Mouse (Mus musculus): ENCODE results near the gene Ptprj. TPM values are rescaled to one million over a fixed set of nuclear protein-coding genes. Genes with fewer than 3 reads are reported as not detected.
A peak's percentile ranks its signal among the peaks of the same experiment; 100 is the strongest.

Gene Ptprj
- polyA plus RNA-seq, 1 experiment from 2014 or later: 5.8 TPM

DNA sequence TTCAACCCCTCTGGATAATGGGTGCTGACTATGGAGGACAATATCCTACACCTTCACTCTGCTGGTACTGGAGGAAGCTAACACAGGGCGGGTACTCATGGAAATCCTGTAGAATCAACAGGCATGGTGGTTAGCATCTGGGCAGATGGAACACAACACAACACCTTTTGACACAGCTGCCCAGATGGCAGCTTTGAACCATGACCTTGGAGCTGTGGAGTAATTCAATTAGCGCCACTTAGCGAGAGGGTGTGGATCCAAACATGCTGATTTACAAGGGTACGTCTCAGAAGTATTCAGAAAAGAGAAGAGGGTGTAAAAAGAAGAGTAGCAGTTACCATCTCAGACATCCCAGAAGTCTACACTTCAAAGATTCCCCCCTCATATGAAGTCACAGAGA is 25.6 kb downstream of the Ptprj start:
- Histone ChIP-seq H3K27ac (replicated peaks) (no peak overlapping the region), H3K27me3 (replicated peaks) (no peaks in the 10 kb centered on the region), H3K4me2 (no peak overlapping the region), H3K4me3 (replicated peaks) (no peak overlapping the region), H3K9ac (replicated peaks) (no peak overlapping the region), H3K4me1 (peaks cover 14% of the 10 kb centered on the region), H3K36me3 (no peaks in the 10 kb centered on the region), H3K9me3 (replicated peaks) (no peaks in the 10 kb centered on the region)
- no peak for ATAC-seq (ENCODE audit: low FRiP score)
- WGBS: 79% methylated on average over 4 of the region's 4 CpGs

DNA sequence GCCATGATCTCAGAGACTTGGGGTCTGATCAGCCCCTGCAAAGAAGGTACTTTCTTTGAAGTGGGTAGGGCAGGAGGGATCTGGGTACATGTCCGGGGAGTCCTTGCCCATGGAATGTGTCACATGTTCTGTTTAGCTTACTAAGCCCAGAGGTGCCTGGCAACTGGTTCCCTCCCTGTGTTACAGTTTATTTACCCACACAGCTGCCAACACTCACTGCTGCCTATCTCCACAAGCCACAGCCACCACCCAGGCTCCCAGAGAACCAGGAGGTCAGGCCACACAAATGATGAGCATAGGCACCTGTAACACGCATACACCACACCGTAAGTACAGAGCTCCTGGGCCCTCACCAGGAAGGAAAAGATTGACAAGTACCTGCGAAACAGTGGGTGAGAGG is 26.6 kb downstream of the Ptprj start:
- Histone ChIP-seq H3K4me3 (replicated peaks) (no peak overlapping the region), H3K36me3 (no peaks in the 10 kb centered on the region), H3K4me2 (no peak overlapping the region), H3K4me1 (peaks cover 22% of the 10 kb centered on the region), H3K9ac (replicated peaks) (no peak overlapping the region), H3K27ac (replicated peaks) (no peak overlapping the region), H3K27me3 (replicated peaks) (no peaks in the 10 kb centered on the region), H3K9me3 (replicated peaks) (no peaks in the 10 kb centered on the region)
- WGBS: 92% methylated on average over 4 of the region's 4 CpGs
- no peak for ATAC-seq (ENCODE audit: low FRiP score)

DNA sequence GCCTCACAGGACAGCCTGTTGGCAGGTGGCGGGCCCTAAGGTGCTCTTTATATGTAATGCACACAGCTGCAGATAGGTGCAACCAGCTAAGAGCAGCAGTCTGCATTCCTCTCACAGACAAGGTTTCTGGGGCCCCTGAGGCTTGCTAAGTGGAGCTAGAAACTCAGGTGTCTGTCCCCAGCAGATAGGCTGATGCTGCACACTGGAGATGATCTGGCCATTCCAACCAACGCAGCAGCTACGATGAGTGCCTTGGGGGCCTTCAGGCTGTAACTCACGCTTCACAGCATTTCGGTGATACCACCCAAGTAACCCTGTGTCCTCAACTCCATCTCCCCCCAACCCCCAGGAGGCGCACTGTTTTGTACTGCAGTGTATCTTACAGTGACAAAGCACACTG is 29.8 kb downstream of the Ptprj start:
- H3K4me2 ChIP-seq: no peak overlapping the region
- H3K4me3 ChIP-seq (replicated peaks): no peak overlapping the region
- H3K9ac ChIP-seq (replicated peaks): no peak overlapping the region
- no peaks in the 10 kb centered on the region for H3K27me3 ChIP-seq (replicated peaks)
- 0 out of 2 replicates have a peak, but pooled peaks have one; percentile 45 for ATAC-seq (ENCODE audit: low FRiP score)
- WGBS: 71% methylated on average over 6 of the region's 6 CpGs
- peak overlapping the region; percentile 33; the same call in 1 of the 2 replicates for H3K27ac ChIP-seq (replicated peaks)
- H3K4me1 ChIP-seq: peaks cover 40% of the 10 kb centered on the region
- no peaks in the 10 kb centered on the region for H3K36me3 ChIP-seq
- no peaks in the 10 kb centered on the region for H3K9me3 ChIP-seq (replicated peaks)

DNA sequence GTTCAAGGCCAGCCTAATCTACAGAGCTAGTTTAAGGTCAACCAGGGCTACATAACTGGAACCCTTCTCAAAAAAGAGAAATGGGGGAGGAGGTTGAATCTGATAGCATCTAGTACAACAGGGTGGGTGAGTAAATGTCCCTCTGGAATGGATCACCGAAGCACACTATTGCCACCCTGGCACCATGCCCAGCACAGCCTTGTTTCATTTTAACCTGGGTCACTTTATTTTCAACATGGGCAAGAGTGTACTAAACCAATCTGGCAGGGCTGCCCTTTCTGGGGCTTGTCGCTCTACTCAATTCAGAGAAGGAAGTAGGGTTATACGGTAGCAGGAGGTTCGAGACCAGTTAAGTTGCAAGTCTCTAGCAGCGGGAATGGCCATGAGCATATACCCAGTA is 31.9 kb downstream of the Ptprj start:
- Histone ChIP-seq H3K9ac (replicated peaks) (no peak overlapping the region), H3K4me1 (peaks cover 47% of the 10 kb centered on the region), H3K27ac (replicated peaks) (no peak overlapping the region), H3K27me3 (replicated peaks) (no peaks in the 10 kb centered on the region), H3K4me3 (replicated peaks) (no peak overlapping the region), H3K4me2 (no peak overlapping the region), H3K36me3 (no peaks in the 10 kb centered on the region), H3K9me3 (replicated peaks) (no peaks in the 10 kb centered on the region)
- 84% methylated on average over 5 of the region's 5 CpGs for WGBS
- no peak for ATAC-seq (ENCODE audit: low FRiP score)

DNA sequence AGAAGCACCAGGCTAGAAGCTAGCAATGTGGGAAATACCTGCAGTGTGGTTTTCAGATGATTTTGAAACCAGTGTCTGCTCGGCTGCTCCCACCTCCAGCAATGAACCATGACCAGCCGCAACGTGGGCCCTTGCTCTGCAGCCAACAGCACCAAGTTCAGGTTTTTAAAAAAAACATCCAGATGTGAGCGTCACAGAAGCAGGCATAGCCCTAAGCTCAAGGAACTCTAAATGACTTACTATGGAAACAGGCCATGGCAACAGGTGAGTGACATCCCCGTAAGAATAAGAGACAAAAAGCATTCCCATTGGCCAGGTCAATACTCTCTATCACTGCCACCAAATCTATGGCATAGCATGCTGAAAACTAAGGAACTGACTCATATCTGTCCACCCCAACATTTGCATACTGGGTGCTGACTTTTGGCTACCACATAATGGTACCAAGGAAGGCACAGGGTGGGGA is 33.3 kb downstream of the Ptprj start:
- no peaks in the 10 kb centered on the region for H3K9me3 ChIP-seq (replicated peaks)
- ATAC-seq (ENCODE audit: low FRiP score): no peak
- H3K4me1 ChIP-seq: peaks cover 50% of the 10 kb centered on the region
- no peak overlapping the region for H3K4me3 ChIP-seq (replicated peaks)
- 91% methylated on average over 5 of the region's 5 CpGs for WGBS
- no peak overlapping the region for H3K9ac ChIP-seq (replicated peaks)
- no peak overlapping the region for H3K27ac ChIP-seq (replicated peaks)
- no peaks in the 10 kb centered on the region for H3K27me3 ChIP-seq (replicated peaks)
- no peak overlapping the region for H3K4me2 ChIP-seq
- H3K36me3 ChIP-seq: no peaks in the 10 kb centered on the region

DNA sequence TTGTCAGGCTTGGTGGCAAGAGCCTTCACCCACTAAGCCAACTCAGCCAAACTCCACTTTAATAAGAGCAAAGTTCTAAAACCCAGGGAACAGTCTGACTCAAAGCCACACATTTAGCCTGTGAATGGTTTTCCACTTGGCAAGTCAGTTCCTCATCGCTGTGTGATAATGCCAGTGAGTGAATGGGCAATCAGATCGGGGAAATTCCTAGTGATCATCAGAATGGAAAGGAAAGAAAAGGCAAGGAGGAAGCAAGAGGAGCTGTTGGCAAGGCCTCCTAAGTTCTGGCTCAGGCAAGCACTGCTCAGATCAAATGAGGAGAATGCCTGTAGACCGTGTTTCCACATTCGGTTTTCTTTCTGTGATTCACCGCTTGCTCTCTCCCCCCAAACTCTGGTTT is 35.2 kb downstream of the Ptprj start:
- Histone ChIP-seq H3K4me1 (peaks cover 39% of the 10 kb centered on the region), H3K4me2 (no peak overlapping the region), H3K9me3 (replicated peaks) (no peaks in the 10 kb centered on the region), H3K27me3 (replicated peaks) (no peaks in the 10 kb centered on the region), H3K27ac (replicated peaks) (peak overlapping the region; percentile 41; the same call in 1 of the 2 replicates), H3K36me3 (no peaks in the 10 kb centered on the region), H3K4me3 (replicated peaks) (no peak overlapping the region), H3K9ac (replicated peaks) (no peak overlapping the region)
- ATAC-seq (ENCODE audit: low FRiP score): no peak
- 52% methylated on average over 5 of the region's 5 CpGs for WGBS

DNA sequence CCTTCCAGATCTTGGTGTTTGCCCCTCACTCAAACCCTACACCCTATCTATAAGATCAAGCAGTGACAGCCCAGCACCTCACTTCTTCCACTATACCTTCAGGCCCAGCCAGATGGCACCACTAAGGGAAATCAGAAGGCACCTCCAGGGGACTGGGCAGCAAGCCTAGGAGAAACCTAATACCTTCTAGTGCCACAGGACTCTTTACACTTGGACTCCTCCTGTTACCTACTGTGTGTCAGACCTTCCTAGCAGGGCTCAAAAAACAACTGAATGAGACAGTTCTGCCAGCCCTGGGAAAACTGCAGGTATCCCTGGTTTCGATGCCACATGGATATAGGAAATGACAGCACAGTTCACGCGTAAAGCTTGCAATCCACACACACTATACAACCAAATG is 36.5 kb downstream of the Ptprj start:
- Histone ChIP-seq H3K4me1 (peaks cover 28% of the 10 kb centered on the region; the same call in 1 of the 2 replicates), H3K27me3 (replicated peaks) (no peaks in the 10 kb centered on the region), H3K9me3 (replicated peaks) (no peaks in the 10 kb centered on the region), H3K4me3 (replicated peaks) (no peak overlapping the region), H3K9ac (replicated peaks) (no peak overlapping the region), H3K27ac (replicated peaks) (no peak overlapping the region), H3K36me3 (no peaks in the 10 kb centered on the region), H3K4me2 (no peak overlapping the region)
- WGBS: 94% methylated on average over 3 of the region's 3 CpGs
- no peak for ATAC-seq (ENCODE audit: low FRiP score)

DNA sequence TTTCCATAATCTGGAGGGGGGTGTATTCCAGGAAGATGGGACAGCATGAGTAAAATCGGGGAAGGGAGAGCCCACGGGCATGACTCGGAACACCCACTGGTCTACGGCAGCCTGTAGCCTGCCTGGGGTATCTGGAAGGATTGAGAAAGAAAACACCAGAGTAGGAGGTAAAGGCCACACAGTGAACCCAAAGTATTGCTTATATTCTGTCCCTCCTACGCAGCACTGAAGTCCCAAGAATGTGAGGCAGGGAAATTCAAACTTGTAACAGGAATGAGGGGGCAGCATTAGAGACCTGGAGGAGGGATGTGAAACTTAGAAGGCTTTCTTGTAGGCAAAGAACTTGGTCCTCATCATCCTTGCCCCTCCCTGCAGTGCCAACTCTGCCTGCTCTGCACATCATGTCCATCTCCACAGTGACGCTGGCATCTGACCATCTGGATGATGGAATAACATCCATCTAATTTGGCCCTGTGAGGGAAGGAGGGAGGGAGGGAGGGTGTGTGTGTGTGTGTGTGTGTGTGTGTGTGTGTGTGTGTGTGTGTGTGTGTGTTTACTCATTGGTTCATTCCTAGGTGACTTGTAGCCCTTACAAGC is 37.2 kb downstream of the Ptprj start:
- WGBS: 91% methylated on average over 6 of the region's 6 CpGs
- H3K27ac ChIP-seq (replicated peaks): no peak overlapping the region
- H3K4me2 ChIP-seq: no peak overlapping the region
- H3K9me3 ChIP-seq (replicated peaks): no peaks in the 10 kb centered on the region
- H3K27me3 ChIP-seq (replicated peaks): no peaks in the 10 kb centered on the region
- H3K4me3 ChIP-seq (replicated peaks): no peak overlapping the region
- no peaks in the 10 kb centered on the region for H3K36me3 ChIP-seq
- no peak overlapping the region for H3K9ac ChIP-seq (replicated peaks)
- H3K4me1 ChIP-seq: peaks cover 28% of the 10 kb centered on the region; the same call in 1 of the 2 replicates
- no peak for ATAC-seq (ENCODE audit: low FRiP score)

DNA sequence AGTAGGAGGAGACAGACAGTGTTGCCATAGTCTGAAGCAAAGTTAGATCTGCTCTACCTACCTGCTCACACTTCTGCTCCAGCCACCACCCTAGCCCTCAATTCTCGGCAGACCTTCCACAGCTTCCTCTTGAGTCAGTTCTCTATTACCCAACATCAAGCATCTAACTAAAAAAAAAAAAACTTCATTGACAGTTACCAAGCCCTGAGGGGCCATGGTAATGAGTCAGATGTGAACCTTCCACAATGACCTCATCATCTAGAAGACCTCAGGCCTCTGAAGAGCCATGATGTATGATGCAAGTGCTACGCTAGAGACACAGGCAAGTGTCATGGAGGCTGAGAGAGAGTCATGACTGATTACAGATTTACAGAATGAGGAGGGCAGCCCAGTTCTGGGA is 37.8 kb downstream of the Ptprj start:
- WGBS: 93% methylated on average over 2 of the region's 2 CpGs
- H3K4me3 ChIP-seq (replicated peaks): no peak overlapping the region
- no peak overlapping the region for H3K4me2 ChIP-seq
- H3K9ac ChIP-seq (replicated peaks): no peak overlapping the region
- no peaks in the 10 kb centered on the region for H3K27me3 ChIP-seq (replicated peaks)
- H3K36me3 ChIP-seq: no peaks in the 10 kb centered on the region
- ATAC-seq (ENCODE audit: low FRiP score): no peak
- peaks cover 31% of the 10 kb centered on the region; the same call in 1 of the 2 replicates for H3K4me1 ChIP-seq
- no peak overlapping the region for H3K27ac ChIP-seq (replicated peaks)
- H3K9me3 ChIP-seq (replicated peaks): no peaks in the 10 kb centered on the region

DNA sequence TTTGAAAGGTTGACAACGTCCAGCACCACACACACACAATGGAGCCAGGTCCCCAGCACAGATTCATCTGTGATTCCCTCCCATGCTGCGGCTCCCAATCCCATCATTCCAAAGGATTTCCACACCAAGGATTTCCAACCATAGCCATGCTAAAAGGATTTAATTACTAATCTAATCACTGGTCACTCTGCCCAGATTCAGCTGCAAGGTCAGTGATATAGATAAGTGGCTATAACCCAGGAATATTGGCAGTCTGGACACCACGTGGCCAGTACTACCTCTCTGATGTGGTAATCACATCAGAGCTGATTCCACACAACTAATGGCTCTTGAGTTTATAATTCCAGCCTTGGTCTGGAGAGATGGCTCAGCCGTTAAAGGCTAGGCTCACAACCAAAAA is 41.2 kb downstream of the Ptprj start:
- Histone ChIP-seq H3K27ac (replicated peaks) (no peak overlapping the region), H3K9ac (replicated peaks) (no peak overlapping the region), H3K4me1 (peaks cover 31% of the 10 kb centered on the region), H3K36me3 (no peaks in the 10 kb centered on the region), H3K4me2 (no peak overlapping the region), H3K9me3 (replicated peaks) (no peaks in the 10 kb centered on the region), H3K27me3 (replicated peaks) (no peaks in the 10 kb centered on the region), H3K4me3 (replicated peaks) (no peak overlapping the region)
- ATAC-seq (ENCODE audit: low FRiP score): no peak
- WGBS: 85% methylated on average over 4 of the region's 4 CpGs

DNA sequence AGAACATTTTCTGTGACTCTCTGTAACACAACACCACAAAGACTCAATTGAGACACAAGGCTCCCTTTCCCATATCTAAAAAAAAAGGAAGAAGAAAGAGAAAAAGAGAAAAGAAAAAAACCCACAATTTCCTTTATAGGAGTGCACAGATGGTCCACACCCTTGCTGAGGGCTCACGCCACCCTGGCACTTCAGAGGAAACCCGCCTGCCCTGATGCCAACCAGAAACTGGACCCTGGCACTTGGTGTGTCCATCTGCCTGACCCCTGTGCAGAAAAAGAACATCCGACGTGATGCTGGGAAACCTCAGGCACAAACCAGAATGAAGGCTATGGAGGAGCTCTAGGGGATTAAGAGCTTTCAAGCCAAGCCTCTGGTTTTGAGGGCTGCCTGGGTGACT is 43.2 kb downstream of the Ptprj start:
- no peaks in the 10 kb centered on the region for H3K36me3 ChIP-seq
- H3K4me2 ChIP-seq: no peak overlapping the region
- peak overlapping the region; percentile 68 for H3K27ac ChIP-seq (replicated peaks)
- WGBS: 68% methylated on average over 4 of the region's 4 CpGs
- H3K27me3 ChIP-seq (replicated peaks): no peaks in the 10 kb centered on the region
- H3K4me3 ChIP-seq (replicated peaks): no peak overlapping the region
- H3K9ac ChIP-seq (replicated peaks): no peak overlapping the region
- no peaks in the 10 kb centered on the region for H3K9me3 ChIP-seq (replicated peaks)
- no peak for ATAC-seq (ENCODE audit: low FRiP score)
- peaks cover 25% of the 10 kb centered on the region for H3K4me1 ChIP-seq

DNA sequence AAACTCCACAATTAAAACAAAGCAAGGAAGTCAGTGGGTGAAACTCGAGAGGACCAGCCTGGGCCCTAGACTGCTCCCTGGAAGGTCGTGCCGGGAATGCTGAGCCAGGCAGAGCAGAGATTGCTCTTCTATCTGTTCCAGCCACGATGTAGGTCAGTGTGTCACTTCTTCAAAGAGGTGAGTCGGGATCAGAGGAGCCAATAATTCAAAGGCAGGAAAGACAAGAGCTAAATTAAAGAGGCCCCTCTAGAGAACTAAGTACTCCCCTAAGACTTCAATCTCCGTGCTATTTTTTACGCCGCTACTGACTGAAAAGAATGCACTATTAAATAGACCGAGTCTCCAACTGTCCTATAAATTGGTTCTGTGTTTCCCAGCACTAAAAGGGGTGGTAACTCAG is 43.9 kb downstream of the Ptprj start:
- Histone ChIP-seq H3K4me3 (replicated peaks) (no peak overlapping the region), H3K9ac (replicated peaks) (no peak overlapping the region), H3K36me3 (no peaks in the 10 kb centered on the region), H3K4me2 (no peak overlapping the region), H3K9me3 (replicated peaks) (no peaks in the 10 kb centered on the region), H3K27ac (replicated peaks) (peak overlapping the region; percentile 68), H3K4me1 (peaks cover 25% of the 10 kb centered on the region), H3K27me3 (replicated peaks) (no peaks in the 10 kb centered on the region)
- 7% methylated on average over 9 of the region's 9 CpGs for WGBS
- peak; percentile 64 for ATAC-seq (ENCODE audit: low FRiP score)
